Mouse (Mus musculus) mouse trophoblast stem cell (cell line): ENCODE measurements around the gene Cntnap5a.

Experiments
- in situ Hi-C, 2 experiments: fragments of 300-500 bp; cut with MseI, MboI; formaldehyde crosslinking; loops; 2 replicates in 1 of 2; 3 replicates in 1 of 2; pipeline ENCODE4 v1.15.1; 2025

Cntnap5a gene

DNA sequence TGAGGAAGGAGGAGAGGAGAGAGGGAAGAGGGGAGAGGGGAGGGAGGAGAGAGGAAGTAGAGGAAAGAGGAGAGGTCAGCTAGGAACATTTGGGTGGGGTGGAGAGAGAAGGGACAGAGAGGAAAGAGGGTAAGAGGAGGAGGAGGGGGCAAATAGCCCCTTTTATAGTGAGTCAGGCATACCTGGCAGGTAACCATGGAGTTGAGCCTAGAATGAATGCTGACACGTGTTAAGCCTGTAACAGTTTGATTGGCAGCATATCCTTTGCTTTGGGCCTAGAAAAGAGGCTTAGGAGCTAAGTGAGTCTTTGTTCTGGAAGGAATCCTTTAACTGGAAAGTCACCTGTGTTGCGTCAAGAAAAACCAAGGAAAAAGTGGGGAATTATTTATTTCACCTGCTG is 681.6 kb downstream of the Cntnap5a start:
- in situ Hi-C loops = no loop called here

- in situ Hi-C loops = no loop called here
Measured at GRCm38 (mm10) chr1:116366806-116367205, 682.2 kb downstream of the Cntnap5a start.

DNA sequence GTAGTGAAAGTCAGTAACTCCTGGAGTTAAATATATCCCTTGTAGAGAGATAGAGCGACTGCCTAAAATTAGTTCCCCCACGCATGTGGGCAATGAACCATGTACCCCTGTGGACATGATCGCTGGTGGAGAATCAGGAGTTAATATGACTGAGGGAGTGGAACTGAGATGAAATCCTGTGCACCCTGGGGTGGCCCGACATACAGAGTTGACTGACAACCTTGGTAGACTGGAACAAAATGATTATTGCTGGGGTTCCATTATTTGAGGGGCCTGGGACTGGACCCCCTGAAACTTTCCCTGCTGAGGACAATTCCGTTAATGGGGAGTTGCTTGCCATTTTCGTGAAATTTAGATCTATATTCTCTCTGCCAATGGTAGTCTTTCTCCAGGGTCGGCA is 683.0 kb downstream of the Cntnap5a start:
- in situ Hi-C loops = no loop called here

GRCm38 (mm10) chr1:116370817-116371216 is 686.3 kb downstream of the Cntnap5a start:
- in situ Hi-C loops = no loop called here

- in situ Hi-C loops = no loop called here
Measured at GRCm38 (mm10) chr1:116373551-116373950, 689.0 kb downstream of the Cntnap5a start.

- in situ Hi-C loops = no loop called here
Measured at GRCm38 (mm10) chr1:116392390-116392789, 707.8 kb downstream of the Cntnap5a start.

GRCm38 (mm10) chr1:116401996-116402656 is 717.6 kb downstream of the Cntnap5a start:
- in situ Hi-C loops = no loop called here

GRCm38 (mm10) chr1:116409836-116410235 is 725.3 kb downstream of the Cntnap5a start:
- in situ Hi-C loops = no loop called here

DNA sequence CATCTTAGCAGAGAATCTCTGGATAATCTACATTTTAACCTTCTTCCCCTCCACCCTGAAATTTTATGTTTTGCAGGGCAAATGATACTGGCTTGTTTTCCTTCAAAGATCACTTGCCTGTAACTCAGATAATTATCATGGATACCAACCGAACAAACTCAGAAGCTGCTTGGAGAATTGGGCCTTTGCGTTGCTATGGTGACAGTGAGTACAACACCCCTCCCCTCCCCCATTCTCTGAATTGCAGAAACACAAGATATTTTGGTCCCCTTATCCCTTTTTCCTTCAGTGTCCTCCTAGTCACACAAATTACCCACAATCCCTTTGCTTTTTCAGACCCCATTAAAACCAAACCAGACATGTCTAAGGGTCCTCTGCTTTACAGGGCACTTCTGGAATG is 743.8 kb downstream of the Cntnap5a start:
- in situ Hi-C loops = no loop called here

GRCm38 (mm10) chr1:116455115-116455717 is 770.7 kb downstream of the Cntnap5a start:
- in situ Hi-C loops = no loop called here

DNA sequence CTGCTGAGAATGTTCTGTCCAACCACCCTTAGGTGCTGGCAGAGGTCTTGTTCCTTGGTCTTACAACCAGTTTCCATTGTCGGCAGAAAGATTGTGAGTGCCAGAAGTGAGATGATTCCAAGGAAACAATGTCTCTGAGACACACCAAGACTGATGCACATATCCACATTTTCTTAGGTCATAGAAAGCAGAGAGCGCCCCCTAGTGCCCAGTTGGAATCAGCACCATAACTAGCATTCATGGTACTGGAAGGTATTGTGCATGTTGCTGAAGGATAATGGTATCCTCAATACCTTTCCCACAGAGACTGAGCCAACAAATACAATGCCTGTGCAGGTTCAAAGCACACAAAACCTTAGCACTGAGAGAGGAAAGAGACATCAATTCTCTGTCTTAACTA is 793.1 kb downstream of the Cntnap5a start:
- in situ Hi-C loops = no loop called here

DNA sequence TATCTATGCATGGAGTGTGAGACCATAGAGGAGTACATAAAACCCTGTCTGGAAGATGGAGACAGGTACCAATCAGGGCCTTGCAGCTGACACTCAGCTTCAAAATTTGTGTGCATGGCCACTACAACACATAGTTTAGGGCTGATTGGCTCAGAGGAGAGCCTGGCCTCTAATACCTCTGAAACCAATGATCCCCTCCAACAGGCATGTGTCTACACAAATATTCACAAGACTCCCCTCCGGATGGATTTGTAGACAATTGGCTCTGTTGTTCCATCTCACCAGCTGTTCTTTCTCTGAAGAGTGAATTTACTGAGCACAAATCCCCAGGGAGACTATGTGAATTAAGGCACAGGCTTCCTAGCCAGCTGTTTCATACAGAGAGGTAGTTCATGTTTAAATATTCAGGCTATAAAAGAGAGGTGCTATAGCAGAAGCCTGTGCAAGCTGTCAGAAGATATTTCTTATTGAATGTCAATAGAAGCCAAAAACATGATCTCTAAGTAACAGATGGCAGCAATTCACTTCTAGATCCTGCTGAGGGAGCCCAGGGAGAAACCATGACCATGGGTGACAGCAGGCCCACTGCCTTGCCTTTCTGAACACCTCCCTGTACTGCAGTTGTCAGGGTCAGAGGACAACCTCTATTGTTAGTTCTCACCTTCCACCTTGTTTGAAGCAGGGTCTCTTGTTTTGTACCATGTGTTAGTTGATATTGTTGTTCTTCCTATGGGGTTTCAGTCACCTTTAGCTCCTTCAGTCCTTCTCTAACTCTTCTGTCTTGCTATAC is 804.4 kb downstream of the Cntnap5a start:
- in situ Hi-C loops = no loop called here

GRCm38 (mm10) chr1:116577969-116578666 is 893.6 kb downstream of the Cntnap5a start:
- in situ Hi-C loops = no loop called here

- in situ Hi-C loops = no loop called here
Measured at GRCm38 (mm10) chr1:116616272-116616671, 931.7 kb downstream of the Cntnap5a start.
